Mouse (Mus musculus): ENCODE data around the gene Bloc1s1. TPM values are rescaled to one million over a fixed set of nuclear protein-coding genes. Genes with fewer than 3 reads are reported as not detected.

The Bloc1s1 gene
- polyA plus RNA-seq, 1 experiment from 2014 or later = 265 TPM

GRCm38 (mm10) chr10:128929638-128930378 is 6.0 kb upstream of the Bloc1s1 start:
- 60% methylated on average over 7 of the region's 7 CpGs for WGBS
- H3K27me3 ChIP-seq (replicated peaks) = peaks cover 41% of the 10 kb centered on the region
- ATAC-seq (ENCODE audit: low FRiP score) = no peak

GRCm38 (mm10) chr10:128928356-128928755 is 4.5 kb upstream of the Bloc1s1 start:
- H3K4me2 ChIP-seq = no peak overlapping the region
- WGBS = 30% methylated on average over 4 of the region's 4 CpGs
- no peak overlapping the region for H3K9ac ChIP-seq (replicated peaks)
- no peaks in the 10 kb centered on the region for H3K9me3 ChIP-seq (replicated peaks)
- H3K4me1 ChIP-seq = peaks cover 14% of the 10 kb centered on the region
- no peak overlapping the region for H3K4me3 ChIP-seq (replicated peaks)
- peaks cover 32% of the 10 kb centered on the region for H3K27me3 ChIP-seq (replicated peaks)
- no peak for ATAC-seq (ENCODE audit: low FRiP score)
- peak overlapping the region; percentile 30; the same call in 1 of the 2 replicates for H3K27ac ChIP-seq (replicated peaks)
- H3K36me3 ChIP-seq = no peaks in the 10 kb centered on the region

More at GRCm38 (mm10) chr10:128929638-128930378, 6.0 kb upstream of the Bloc1s1 start:
- H3K4me3 ChIP-seq (replicated peaks) = no peak overlapping the region
- H3K27ac ChIP-seq (replicated peaks) = no peak overlapping the region
- no peaks in the 10 kb centered on the region for H3K9me3 ChIP-seq (replicated peaks)
- H3K4me2 ChIP-seq = no peak overlapping the region
- no peaks in the 10 kb centered on the region for H3K36me3 ChIP-seq
- H3K4me1 ChIP-seq = peaks cover 19% of the 10 kb centered on the region
- no peak overlapping the region for H3K9ac ChIP-seq (replicated peaks)

- H3K9ac ChIP-seq (replicated peaks) = peak overlapping the region; percentile 96
- peak overlapping the region; percentile 78 for H3K4me2 ChIP-seq
- peak overlapping the region; percentile 98 for H3K4me3 ChIP-seq (replicated peaks)
- peaks cover 3% of the 10 kb centered on the region; the same call in 1 of the 2 replicates for H3K27me3 ChIP-seq (replicated peaks)
- peak; percentile 93 for ATAC-seq (ENCODE audit: low FRiP score)
- no peaks in the 10 kb centered on the region for H3K9me3 ChIP-seq (replicated peaks)
- peaks cover 54% of the 10 kb centered on the region for H3K4me1 ChIP-seq
- under 1% methylated on average over 39 of the region's 42 CpGs for WGBS
- H3K27ac ChIP-seq (replicated peaks) = peak overlapping the region; percentile 97
- H3K36me3 ChIP-seq = no peaks in the 10 kb centered on the region
Measured at GRCm38 (mm10) chr10:128923013-128923691, 683 bp downstream of the Bloc1s1 start.

GRCm38 (mm10) chr10:128922822-128923012 is 1.1 kb downstream of the Bloc1s1 start, which contains the start of gene Rdh5:
Gene Rdh5, minus strand, starts transcription at chr10:128922888.
- peak within 1 kb of the TSS; percentile 97 for H3K27ac ChIP-seq (replicated peaks)
- H3K27me3 ChIP-seq (replicated peaks) = 0 out of 2 replicates have a peak, but pooled peaks cover under 1% of the 10 kb centered on the region
- H3K36me3 ChIP-seq = no peaks in the 10 kb centered on the region
- peaks cover 56% of the 10 kb centered on the region for H3K4me1 ChIP-seq
- peak within 1 kb of the TSS; percentile 98 for H3K4me3 ChIP-seq (replicated peaks)
- no peak for ATAC-seq (ENCODE audit: low FRiP score)
- peak within 1 kb of the TSS; percentile 78 for H3K4me2 ChIP-seq
- WGBS = 22% methylated on average over 1 of the region's 1 CpGs
- no peaks in the 10 kb centered on the region for H3K9me3 ChIP-seq (replicated peaks)
- peak within 1 kb of the TSS; percentile 96 for H3K9ac ChIP-seq (replicated peaks)

GRCm38 (mm10) chr10:128921883-128922821 is 1.7 kb downstream of the Bloc1s1 start:
- Histone ChIP-seq H3K27ac (replicated peaks) (peak overlapping the region; percentile 97), H3K9ac (replicated peaks) (peak overlapping the region; percentile 96), H3K9me3 (replicated peaks) (no peaks in the 10 kb centered on the region), H3K36me3 (no peaks in the 10 kb centered on the region), H3K4me1 (peaks cover 57% of the 10 kb centered on the region), H3K4me3 (replicated peaks) (peak overlapping the region; percentile 98), H3K27me3 (replicated peaks) (no peaks in the 10 kb centered on the region), H3K4me2 (peak overlapping the region; percentile 78)
- 74% methylated on average over 16 of the region's 16 CpGs for WGBS
- no peak for ATAC-seq (ENCODE audit: low FRiP score)

- 79% methylated on average over 1 of the region's 1 CpGs for WGBS
- H3K27ac ChIP-seq (replicated peaks) = no peak overlapping the region
Measured at GRCm38 (mm10) chr10:128921251-128921650, 2.6 kb downstream of the Bloc1s1 start.

GRCm38 (mm10) chr10:128920736-128921161 is 3.1 kb downstream of the Bloc1s1 start:
- Histone ChIP-seq H3K9me3 (replicated peaks) (no peaks in the 10 kb centered on the region), H3K4me3 (replicated peaks) (no peak overlapping the region), H3K36me3 (peaks cover 6% of the 10 kb centered on the region; the same call in 1 of the 2 replicates), H3K4me2 (no peak overlapping the region), H3K9ac (replicated peaks) (no peak overlapping the region), H3K4me1 (peaks cover 57% of the 10 kb centered on the region), H3K27me3 (replicated peaks) (no peaks in the 10 kb centered on the region), H3K27ac (replicated peaks) (peak overlapping the region; percentile 70)
- 78% methylated on average over 3 of the region's 3 CpGs for WGBS
- no peak for ATAC-seq (ENCODE audit: low FRiP score)

More at GRCm38 (mm10) chr10:128921251-128921650, 2.6 kb downstream of the Bloc1s1 start:
- H3K4me1 ChIP-seq = peaks cover 57% of the 10 kb centered on the region
- peaks cover 6% of the 10 kb centered on the region; the same call in 1 of the 2 replicates for H3K36me3 ChIP-seq
- no peaks in the 10 kb centered on the region for H3K9me3 ChIP-seq (replicated peaks)
- no peak overlapping the region for H3K4me2 ChIP-seq
- H3K4me3 ChIP-seq (replicated peaks) = no peak overlapping the region
- no peaks in the 10 kb centered on the region for H3K27me3 ChIP-seq (replicated peaks)
- H3K9ac ChIP-seq (replicated peaks) = no peak overlapping the region
- ATAC-seq (ENCODE audit: low FRiP score) = no peak

GRCm38 (mm10) chr10:128919966-128920365 is 3.9 kb downstream of the Bloc1s1 start:
- H3K4me3 ChIP-seq (replicated peaks) = no peak overlapping the region
- no peak overlapping the region for H3K4me2 ChIP-seq
- no peaks in the 10 kb centered on the region for H3K9me3 ChIP-seq (replicated peaks)
- H3K9ac ChIP-seq (replicated peaks) = no peak overlapping the region
- WGBS = 86% methylated on average over 7 of the region's 7 CpGs
- H3K4me1 ChIP-seq = peaks cover 57% of the 10 kb centered on the region
- H3K27me3 ChIP-seq (replicated peaks) = no peaks in the 10 kb centered on the region
- peak overlapping the region; percentile 70 for H3K27ac ChIP-seq (replicated peaks)
- H3K36me3 ChIP-seq = peaks cover 6% of the 10 kb centered on the region; the same call in 1 of the 2 replicates
- ATAC-seq (ENCODE audit: low FRiP score) = no peak

GRCm38 (mm10) chr10:128919203-128919631 is 4.6 kb downstream of the Bloc1s1 start:
- 14% methylated on average over 6 of the region's 6 CpGs for WGBS
- Histone ChIP-seq H3K27ac (replicated peaks) (peak overlapping the region; percentile 70), H3K36me3 (peaks cover 6% of the 10 kb centered on the region; the same call in 1 of the 2 replicates), H3K4me2 (0 out of 2 replicates have a peak overlapping the region, but pooled peaks have one; percentile 11), H3K4me3 (replicated peaks) (no peak overlapping the region), H3K27me3 (replicated peaks) (no peaks in the 10 kb centered on the region), H3K4me1 (peaks cover 56% of the 10 kb centered on the region), H3K9ac (replicated peaks) (no peak overlapping the region; the same call in 1 of the 2 replicates), H3K9me3 (replicated peaks) (no peaks in the 10 kb centered on the region)
- peak; percentile 6; the same call in 1 of the 2 replicates for ATAC-seq (ENCODE audit: low FRiP score)

- ATAC-seq (ENCODE audit: low FRiP score) = no peak
- Histone ChIP-seq H3K27ac (replicated peaks) (peak overlapping the region; percentile 70), H3K27me3 (replicated peaks) (no peaks in the 10 kb centered on the region), H3K4me1 (peaks cover 54% of the 10 kb centered on the region), H3K4me2 (no peak overlapping the region), H3K9ac (replicated peaks) (no peak overlapping the region; the same call in 1 of the 2 replicates), H3K4me3 (replicated peaks) (no peak overlapping the region), H3K9me3 (replicated peaks) (no peaks in the 10 kb centered on the region), H3K36me3 (peaks cover 6% of the 10 kb centered on the region; the same call in 1 of the 2 replicates)
- 70% methylated on average over 7 of the region's 7 CpGs for WGBS
Measured at GRCm38 (mm10) chr10:128918246-128918645, 5.6 kb downstream of the Bloc1s1 start.

GRCm38 (mm10) chr10:128917400-128917799 is 6.4 kb downstream of the Bloc1s1 start:
- no peaks in the 10 kb centered on the region for H3K9me3 ChIP-seq (replicated peaks)
- ATAC-seq (ENCODE audit: low FRiP score) = no peak
- no peak overlapping the region for H3K9ac ChIP-seq (replicated peaks)
- H3K27ac ChIP-seq (replicated peaks) = no peak overlapping the region
- 90% methylated on average over 6 of the region's 6 CpGs for WGBS
- no peaks in the 10 kb centered on the region for H3K27me3 ChIP-seq (replicated peaks)
- H3K4me2 ChIP-seq = no peak overlapping the region
- H3K36me3 ChIP-seq = peaks cover 6% of the 10 kb centered on the region; the same call in 1 of the 2 replicates
- H3K4me1 ChIP-seq = peaks cover 54% of the 10 kb centered on the region
- no peak overlapping the region for H3K4me3 ChIP-seq (replicated peaks)

Measured in neural tube, embryonic 15.5 days (tissue).